Mouse (Mus musculus) forebrain, embryonic 10.5 days (tissue): ENCODE data around the gene Epsti1. TPM values are rescaled to one million over a fixed set of nuclear protein-coding genes. Genes with fewer than 3 reads are reported as not detected.

Source experiments
- DNase-seq: peaks from one replicate; pipeline ENCODE4 v3.0.0-alpha.2; 2017; ENCODE audit warnings: low spot score; ENCODE audit errors: extremely low spot score
- H3K27ac ChIP-seq: fragments of 300-500 bp; sonication (generic); 2 replicates; pipeline ENCODE4 v1.5.1; 2016; ENCODE audit warnings: mild to moderate bottlenecking
- H3K27me3 ChIP-seq: fragments of 300-500 bp; sonication (generic); 2 replicates; pipeline ENCODE4 v1.6.1; 2016; ENCODE audit warnings: mild to moderate bottlenecking; ENCODE audit not compliant: poor library complexity, severe bottlenecking
- H3K36me3 ChIP-seq: fragments of 300-500 bp; sonication (generic); replicated peaks from 2 replicates; pipeline ENCODE4 v1.6.1; 2016; ENCODE audit warnings: mild to moderate bottlenecking, moderate library complexity
- H3K4me1 ChIP-seq: fragments of 300-500 bp; sonication (generic); 2 replicates; pipeline ENCODE4 v1.6.1; 2016
- H3K4me3 ChIP-seq: fragments of 300-500 bp; sonication (generic); 2 replicates; pipeline ENCODE4 v1.5.1; 2016; ENCODE audit warnings: mild to moderate bottlenecking, moderate library complexity
- H3K9me3 ChIP-seq: fragments of 300-500 bp; sonication (generic); 2 replicates; pipeline ENCODE4 v1.6.1; 2016; ENCODE audit warnings: mild to moderate bottlenecking, moderate library complexity
- WGBS: fragments of 180-500 bp; shearing (Covaris S2); methylation state at CpG from one replicate; pipeline ENCODE4 v1.1.7; 2016; 5-methylcytosine and 5-hydroxymethylcytosine counted together
- polyA plus RNA-seq: library from polyadenylated mRNA; unstranded; fragments of >200 nt; fragmentation: Nextera tagmentation; extraction: Ambion mirVana; gene quantifications from 2 replicates; pipeline ENCODE4 v1.2.1, GENCODE M21; 2016

Gene Epsti1
- polyA plus RNA-seq, 1 experiment from 2014 or later: not detected

DNA sequence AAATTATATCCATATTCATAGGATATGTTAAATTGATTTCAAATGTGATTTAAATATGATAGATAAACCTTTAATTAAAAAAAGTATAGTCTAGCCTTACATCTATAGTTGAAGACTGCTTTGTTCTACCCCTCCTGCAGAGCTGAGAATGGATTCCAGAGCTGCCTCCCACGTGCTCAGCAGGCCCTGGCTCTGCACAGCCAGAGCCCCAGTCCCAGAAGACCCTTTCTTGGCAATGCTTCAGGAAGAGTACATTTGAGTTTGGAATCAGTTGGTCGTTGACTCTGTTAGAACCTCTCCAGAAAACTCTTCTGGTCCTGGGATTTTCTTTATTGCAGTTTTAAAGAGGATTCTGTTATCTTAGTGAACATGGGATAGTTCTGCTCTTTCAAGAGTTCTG lies 139.0 kb downstream of the Epsti1 start:
- H3K4me3 ChIP-seq: no peak overlapping the region
- no peak for DNase-seq
- WGBS: 40% methylated on average over 2 of the region's 2 CpGs
- H3K4me1 ChIP-seq: no peaks in the 10 kb centered on the region
- no peaks in the 10 kb centered on the region for H3K9me3 ChIP-seq
- no peaks in the 10 kb centered on the region for H3K36me3 ChIP-seq
- H3K27ac ChIP-seq: no peak overlapping the region
- no peaks in the 10 kb centered on the region for H3K27me3 ChIP-seq

DNA sequence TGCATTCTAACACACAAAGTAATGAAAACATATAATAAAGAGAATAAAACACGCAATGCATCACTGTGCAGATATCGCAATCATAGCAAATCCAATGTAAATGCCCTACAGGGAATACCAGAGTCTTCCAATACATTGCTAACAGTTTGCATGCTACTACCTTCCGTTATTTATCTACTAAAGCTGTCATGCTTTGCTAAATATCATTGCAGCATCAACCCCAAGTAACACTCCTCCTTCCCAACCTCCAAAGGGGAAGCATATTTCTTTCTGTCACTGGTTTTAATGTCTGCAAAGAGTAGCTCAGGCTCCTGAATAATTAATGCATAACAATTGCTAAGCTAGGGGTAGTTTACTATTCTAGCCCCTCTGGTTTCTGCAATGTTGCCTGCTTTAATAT lies 144.2 kb downstream of the Epsti1 start:
- H3K27me3 ChIP-seq: no peaks in the 10 kb centered on the region
- 95% methylated on average over 3 of the region's 3 CpGs for WGBS

DNA sequence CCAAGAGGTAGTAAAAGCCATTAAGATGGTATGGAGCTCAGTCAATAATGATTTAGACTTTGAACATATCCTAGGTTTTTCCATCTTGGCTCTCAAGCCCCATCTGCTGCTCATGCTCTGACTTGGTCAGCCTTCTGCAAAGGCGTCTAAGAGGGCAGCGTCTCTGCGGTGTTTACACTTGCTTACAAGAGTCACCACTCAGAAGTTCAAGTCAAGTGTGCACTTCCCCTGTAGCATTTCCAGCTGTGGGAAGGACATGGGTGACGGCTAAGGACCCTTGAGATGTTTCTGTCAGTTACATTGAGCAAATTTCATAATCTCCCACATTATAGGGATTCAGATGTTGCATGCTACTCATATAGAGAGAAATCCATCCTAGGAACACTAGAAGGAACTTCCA lies 144.6 kb downstream of the Epsti1 start:
- whole genome bisulfite sequencing: 92% methylated on average over 4 of the region's 4 CpGs
- Histone ChIP-seq H3K4me3 (no peak overlapping the region), H3K27me3 (no peaks in the 10 kb centered on the region), H3K9me3 (no peaks in the 10 kb centered on the region), H3K4me1 (no peaks in the 10 kb centered on the region), H3K36me3 (no peaks in the 10 kb centered on the region), H3K27ac (no peak overlapping the region)
- DNase-seq: no peak

More for the DNA sequence above, 144.2 kb downstream of the Epsti1 start:
- no peak for DNase-seq
- Histone ChIP-seq H3K4me3 (no peak overlapping the region), H3K36me3 (no peaks in the 10 kb centered on the region), H3K27ac (no peak overlapping the region), H3K9me3 (no peaks in the 10 kb centered on the region), H3K4me1 (no peaks in the 10 kb centered on the region)

Other genes with a start within 250 kb of the Epsti1 start
- gene Dnajc15, start 29.1 kb upstream of the Epsti1 start, polyA plus RNA-seq: 119 and 127 TPM in 2 replicates
- gene Fam216b, start 184.8 kb downstream of the Epsti1 start, polyA plus RNA-seq: not detected in 2 replicates